Comparison of ENCODE assay signal across 1 mouse cellular context in genomic region chr19:6985951-6986708, GRCm38 (mm10).
TF ChIP-seq lines count a peak whose summit lies in the region.

No protein-coding gene starts in this region.

TF ChIP-seq in MEL, 35 proteins besides CTCF, POLR2A, EP300 and RAD21:
- TF ChIP-seq TCF12 (IDR thresholded peaks at IDR 0.05; ENCODE audit: low read depth, low read length) = peak; percentile 63
- no peak for TF ChIP-seq ELF1 (IDR thresholded peaks at IDR 0.05; ENCODE audit: low read depth, low read length)
- no peak for TF ChIP-seq CHD2 (IDR thresholded peaks at IDR 0.05; ENCODE audit: low read length)
- no peak for TF ChIP-seq ZKSCAN1 (IDR thresholded peaks at IDR 0.05; ENCODE audit: low read depth, low read length)
- no peak for TF ChIP-seq MYB (IDR thresholded peaks at IDR 0.05; ENCODE audit: low read depth, low read length)
- TF ChIP-seq HCFC1 (IDR thresholded peaks at IDR 0.05; ENCODE audit: low read depth, low read length) = no peak
- TF ChIP-seq E2F4 (IDR thresholded peaks at IDR 0.05; ENCODE audit: borderline replicate concordance, low read depth, low read length) = no peak
- no peak for TF ChIP-seq TBP (IDR thresholded peaks at IDR 0.05; ENCODE audit: low read depth, low read length)
- peak; percentile 73 for TF ChIP-seq GATA1 (IDR thresholded peaks at IDR 0.05; ENCODE audit: low read depth, low read length)
- peak; percentile 26; the same call in 1 of the 2 replicates for TF ChIP-seq TAL1 (IDR thresholded peaks at IDR 0.05; ENCODE audit: low read length)
- TF ChIP-seq BHLHE40 (IDR thresholded peaks at IDR 0.05; ENCODE audit: borderline replicate concordance, low read depth, low read length) = peak; percentile 88
- TF ChIP-seq POLR2AphosphoS2 (IDR thresholded peaks at IDR 0.05; ENCODE audit: low read length) = no peak
- no peak for TF ChIP-seq GABPA (IDR thresholded peaks at IDR 0.05; ENCODE audit: low read depth, low read length)
- no peak for TF ChIP-seq USF1 (IDR thresholded peaks at IDR 0.05; ENCODE audit: low read depth, low read length)
- no peak for TF ChIP-seq SMC3 (IDR thresholded peaks at IDR 0.05; ENCODE audit: low read depth, low read length)
- no peak for TF ChIP-seq NELFE (IDR thresholded peaks at IDR 0.05; ENCODE audit: low read depth, low read length)
- TF ChIP-seq MAX (IDR thresholded peaks at IDR 0.05; ENCODE audit: low read length) = no peak
- TF ChIP-seq MAZ (IDR thresholded peaks at IDR 0.05; ENCODE audit: low read depth, low read length) = no peak
- TF ChIP-seq ETS1 (IDR thresholded peaks at IDR 0.05; ENCODE audit: low read depth, low read length) = no peak
- TF ChIP-seq ZC3H11A (IDR thresholded peaks at IDR 0.05; ENCODE audit: low read depth, low read length) = no peak
- no peak for TF ChIP-seq KAT2A (conservative IDR thresholded peaks at IDR 0.05; ENCODE audit: low read depth, low read length)
